Mouse (Mus musculus): ENCODE data around the gene Tnni1.
A peak's percentile ranks its signal among the peaks of the same experiment; 100 is the strongest.

The Tnni1 gene

DNA sequence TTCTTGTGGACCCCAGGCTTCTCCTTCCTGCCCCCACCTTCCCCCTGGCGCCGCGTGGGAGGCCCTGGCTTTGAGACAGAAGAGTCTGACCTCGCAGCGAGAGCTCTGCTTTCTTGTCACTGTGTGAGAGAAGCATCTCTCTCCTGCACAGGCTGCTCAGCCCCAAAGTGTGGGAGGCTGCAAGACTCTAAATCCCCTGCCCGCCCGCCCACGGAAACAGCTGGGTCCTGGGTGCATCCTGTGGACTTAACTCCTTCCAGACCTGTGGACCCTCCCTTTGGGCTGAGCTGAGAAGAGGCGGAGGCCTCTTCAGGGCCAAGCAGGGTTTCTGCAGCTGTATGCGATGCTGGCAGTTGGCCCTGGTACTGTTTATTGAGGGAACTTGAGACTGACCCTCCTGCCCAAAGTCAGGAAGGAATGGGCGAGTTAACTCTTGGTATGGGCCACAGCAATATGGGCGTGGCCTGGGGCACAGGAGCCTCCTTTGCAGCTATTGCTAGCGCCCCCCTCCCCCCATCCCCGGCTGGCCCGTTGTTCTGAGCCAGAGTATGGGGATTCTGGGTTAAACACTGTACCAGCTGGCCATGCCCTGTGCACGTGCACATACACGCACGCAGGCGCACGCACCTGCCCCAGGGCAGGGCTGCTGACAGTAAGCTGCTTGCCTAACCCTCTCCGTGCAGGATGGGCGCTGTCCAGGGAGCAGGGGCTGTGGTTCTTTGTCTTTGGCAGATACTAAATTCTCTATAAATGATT is at the start of gene Tnni1:
Gene Tnni1, plus strand, starts transcription at position 655 of the 756 bp plus-strand sequence.
- DNase-seq (ENCODE audit: low spot score in 2 of 2) = peak in 1 of 2 experiments; percentile 50

- no peak for DNase-seq (ENCODE audit: low spot score in 2 of 2)
These were observed 49.4 kb upstream of the Tnni1 start for GRCm38 (mm10) chr1:135729821-135730220.

GRCm38 (mm10) chr1:135730296-135730695 is 48.9 kb upstream of the Tnni1 start:
- DNase-seq (ENCODE audit: low spot score in 2 of 2) = no peak

DNA sequence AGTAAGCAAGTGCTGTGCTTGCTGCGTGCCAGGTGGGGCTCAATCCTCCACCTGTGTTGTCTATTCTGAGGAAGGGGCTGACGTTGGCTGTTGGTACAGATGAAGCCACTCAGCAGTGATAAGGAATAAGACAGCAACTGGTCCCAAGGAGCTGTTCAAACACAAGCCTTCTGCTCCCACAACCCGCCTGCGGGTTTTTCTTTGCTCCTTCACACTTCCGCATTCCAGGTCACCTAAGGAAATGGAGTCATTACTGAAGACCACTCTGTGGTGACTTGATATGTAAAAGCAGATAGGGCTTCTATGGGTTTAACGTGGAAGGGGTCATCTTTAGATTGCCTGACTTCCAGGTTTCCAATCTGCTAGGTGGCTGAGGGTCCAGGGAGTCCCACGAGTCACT is 47.8 kb upstream of the Tnni1 start:
- no peak for DNase-seq (ENCODE audit: low spot score in 2 of 2)

GRCm38 (mm10) chr1:135731897-135732684 is 47.1 kb upstream of the Tnni1 start:
- DNase-seq (ENCODE audit: low spot score in 2 of 2) = no peak

DNA sequence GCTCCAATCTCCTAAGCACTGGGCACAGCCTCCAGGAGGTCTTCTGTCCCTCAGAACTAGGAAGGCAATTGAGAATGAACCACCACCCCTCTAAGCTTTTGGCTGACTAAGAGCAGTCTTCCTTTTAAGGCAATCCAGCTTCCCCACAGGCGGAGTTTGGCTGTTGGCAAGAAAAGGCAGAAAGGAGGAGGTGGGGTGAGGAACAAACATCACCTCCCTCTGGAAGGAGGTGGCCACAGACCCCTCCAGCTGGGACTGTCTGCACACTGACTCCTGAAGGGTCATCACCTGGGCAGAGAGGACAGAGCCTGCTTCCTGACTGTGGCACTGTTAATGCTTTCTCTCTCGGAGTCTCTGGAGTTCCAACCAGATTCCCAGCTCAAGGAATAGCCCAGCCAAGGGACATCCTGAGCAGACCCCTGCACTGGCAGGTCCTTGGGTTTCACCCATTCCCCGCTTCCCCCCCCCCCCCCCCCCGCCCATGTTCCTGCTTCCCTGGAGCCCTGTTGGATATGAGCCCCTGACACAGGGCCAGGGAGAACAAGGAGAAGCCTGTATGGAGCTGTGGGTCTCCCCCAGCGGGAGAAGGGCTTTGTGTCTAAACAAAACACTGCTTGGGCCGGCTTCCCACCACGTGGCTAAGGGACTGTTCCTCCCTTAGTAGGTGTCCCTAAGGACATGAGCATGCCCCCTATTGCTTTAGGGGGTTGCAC is 44.9 kb upstream of the Tnni1 start:
- DNase-seq (ENCODE audit: low spot score in 2 of 2) = peak in 1 of 2 experiments; percentile 50

DNA sequence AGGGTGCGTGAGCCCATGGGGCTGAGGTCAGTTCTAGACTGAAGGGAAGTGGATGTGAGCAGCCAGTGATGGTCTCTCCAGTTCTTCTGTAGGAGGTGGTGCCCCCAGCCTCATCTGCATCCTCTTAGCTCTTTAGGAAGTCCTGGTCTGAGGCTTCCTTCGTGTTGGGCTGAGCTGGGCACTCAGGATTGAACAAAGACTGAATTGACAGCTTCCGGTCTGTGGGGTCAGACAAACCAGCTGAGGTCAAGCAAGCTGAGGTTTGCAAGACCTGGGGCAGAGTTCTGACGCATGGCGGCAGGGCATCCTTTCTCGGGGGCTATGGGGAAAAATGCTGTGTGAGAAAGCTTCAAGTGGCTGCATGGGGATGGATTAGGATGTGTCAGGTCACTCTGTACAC is 43.8 kb upstream of the Tnni1 start:
- DNase-seq (ENCODE audit: low spot score in 2 of 2) = no peak

DNA sequence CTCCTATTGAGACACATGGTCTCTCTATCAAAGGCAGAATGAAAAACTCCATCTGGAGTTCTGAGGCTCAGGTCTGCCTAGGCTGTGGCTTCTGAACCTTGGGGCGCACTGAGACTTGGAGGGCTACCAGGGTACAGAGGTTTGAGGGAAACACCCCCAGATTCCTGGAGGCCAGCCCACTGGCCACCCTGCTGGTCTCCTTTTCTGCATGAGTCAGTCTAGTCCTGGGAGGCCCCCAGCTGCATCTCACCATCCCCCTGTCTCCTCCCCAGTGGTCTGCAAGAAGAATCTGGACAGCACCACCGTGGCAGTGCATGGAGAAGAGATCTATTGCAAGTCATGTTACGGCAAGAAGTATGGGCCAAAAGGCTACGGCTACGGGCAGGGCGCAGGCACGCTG is 34.2 kb upstream of the Tnni1 start:
- no peak for DNase-seq (ENCODE audit: low spot score in 2 of 2)

DNA sequence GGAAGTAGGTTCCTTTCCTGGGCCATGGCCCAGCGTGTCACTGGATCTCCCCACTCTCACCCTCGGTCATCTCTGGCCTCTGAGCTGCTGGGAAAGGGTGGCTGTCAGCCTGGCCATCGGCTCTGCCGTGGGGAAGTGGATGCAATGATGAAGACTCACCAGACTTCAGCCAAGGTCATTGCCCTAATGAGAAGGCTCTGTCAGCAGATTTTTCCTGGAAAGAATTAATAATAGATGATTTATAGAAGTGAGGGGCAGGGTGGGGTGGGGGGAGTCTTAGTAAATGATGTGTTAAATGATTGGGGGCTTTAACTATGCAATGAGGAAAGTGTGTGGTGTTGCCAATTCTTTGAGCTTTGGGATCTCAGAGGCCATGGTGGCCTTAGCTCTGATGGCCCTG is 33.0 kb upstream of the Tnni1 start:
- no peak for DNase-seq (ENCODE audit: low spot score in 2 of 2)

DNA sequence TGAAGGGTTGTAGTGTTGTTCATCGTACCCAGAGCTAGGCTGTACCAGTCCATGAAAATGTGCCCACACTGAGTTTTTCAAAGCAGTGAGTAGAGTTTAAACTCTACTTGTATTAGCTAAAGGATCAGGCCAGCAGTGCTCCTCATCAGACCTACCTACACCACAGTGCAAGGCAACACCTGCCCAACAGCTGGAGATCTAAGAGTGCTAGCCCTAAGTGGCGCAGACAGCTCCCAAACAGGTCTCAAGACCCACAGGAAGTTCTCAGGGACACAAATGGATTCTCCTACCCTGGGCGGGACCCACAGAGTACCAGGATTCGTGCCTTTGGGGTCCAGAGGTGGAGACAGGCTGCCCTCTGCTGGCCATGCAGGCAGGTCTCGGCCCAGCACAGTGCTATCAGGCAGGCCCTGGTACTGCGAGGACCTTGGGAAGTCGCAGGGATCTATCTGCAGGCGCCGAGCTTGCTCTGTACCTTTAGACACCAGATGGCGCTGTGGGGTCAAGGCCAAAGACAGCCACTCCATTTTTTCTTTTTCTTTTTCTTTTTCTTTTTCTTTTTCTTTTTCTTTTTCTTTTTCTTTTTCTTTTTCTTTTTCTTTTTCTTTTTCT is 26.4 kb upstream of the Tnni1 start:
- DNase-seq (ENCODE audit: low spot score in 2 of 2) = peak; percentile 90 to 93

DNA sequence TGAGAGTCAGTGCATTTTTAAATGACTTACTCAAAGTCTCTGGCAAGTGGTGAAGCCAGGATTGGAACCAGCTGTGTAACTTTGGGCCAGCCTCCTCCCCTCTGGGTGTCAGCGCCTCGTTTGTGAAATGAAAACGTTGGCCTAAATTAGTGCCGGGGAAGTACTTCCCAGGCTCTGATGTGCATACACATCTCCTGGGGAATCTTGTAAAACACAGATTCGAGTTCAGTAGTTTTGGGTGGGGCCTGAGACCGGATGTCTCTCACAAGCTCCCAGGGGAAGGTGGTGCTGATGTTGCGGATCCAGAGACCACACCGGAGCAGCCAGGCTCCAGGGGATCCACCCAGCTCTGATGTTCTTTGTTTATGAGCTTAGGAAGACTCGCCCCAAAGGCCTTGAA is 23.9 kb upstream of the Tnni1 start:
- peak; percentile 47 to 75 for DNase-seq (ENCODE audit: low spot score in 2 of 2)

GRCm38 (mm10) chr1:135755913-135756312 is 23.3 kb upstream of the Tnni1 start:
- DNase-seq (ENCODE audit: low spot score in 2 of 2) = no peak

DNA sequence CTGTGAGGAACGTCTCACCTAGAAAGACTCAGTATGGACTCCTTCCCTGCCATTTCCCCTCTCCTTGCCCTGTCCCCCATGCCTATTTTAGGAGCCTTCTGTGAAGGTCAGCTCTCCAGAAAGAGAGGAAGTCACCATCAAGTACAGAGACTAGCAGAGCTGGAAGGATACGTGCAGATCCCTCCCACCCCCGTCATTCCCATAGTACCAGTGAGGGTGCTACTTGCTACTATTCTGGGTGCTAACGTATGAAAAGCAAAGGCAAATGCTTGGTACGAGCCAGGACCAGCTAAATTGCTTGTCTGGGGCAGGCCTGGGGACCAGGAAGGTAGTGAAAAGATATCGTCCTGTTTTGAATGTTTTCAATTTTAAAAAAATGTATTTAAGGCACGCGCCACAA is 21.9 kb upstream of the Tnni1 start:
- DNase-seq (ENCODE audit: low spot score in 2 of 2) = no peak

- DNase-seq (ENCODE audit: low spot score in 2 of 2) = peak; percentile 37 to 58
These were observed 19.5 kb upstream of the Tnni1 start for GRCm38 (mm10) chr1:135759685-135760084.

DNA sequence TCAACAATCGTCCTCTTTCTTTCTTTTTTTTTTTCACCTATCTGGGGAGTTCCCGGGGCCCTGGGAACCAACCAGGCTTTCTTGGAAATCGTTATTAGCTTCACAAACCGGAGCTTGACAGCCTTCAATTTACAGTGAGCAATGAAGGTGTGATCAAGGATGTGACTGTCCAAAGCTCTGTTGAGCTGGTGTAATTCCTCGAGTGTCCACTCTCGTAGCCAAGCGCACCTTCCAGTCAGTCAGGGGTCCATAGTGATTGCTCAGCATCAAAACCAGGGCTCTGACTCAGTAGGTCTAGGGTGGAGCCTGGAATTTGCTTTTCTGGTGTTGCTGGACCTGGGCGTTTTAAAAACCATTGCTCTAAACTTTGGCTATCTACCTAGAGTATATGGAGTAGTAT is 19.0 kb upstream of the Tnni1 start:
- DNase-seq (ENCODE audit: low spot score in 2 of 2) = no peak

- no peak for DNase-seq (ENCODE audit: low spot score in 2 of 2)
These were observed 17.5 kb upstream of the Tnni1 start for GRCm38 (mm10) chr1:135761728-135762127.

DNA sequence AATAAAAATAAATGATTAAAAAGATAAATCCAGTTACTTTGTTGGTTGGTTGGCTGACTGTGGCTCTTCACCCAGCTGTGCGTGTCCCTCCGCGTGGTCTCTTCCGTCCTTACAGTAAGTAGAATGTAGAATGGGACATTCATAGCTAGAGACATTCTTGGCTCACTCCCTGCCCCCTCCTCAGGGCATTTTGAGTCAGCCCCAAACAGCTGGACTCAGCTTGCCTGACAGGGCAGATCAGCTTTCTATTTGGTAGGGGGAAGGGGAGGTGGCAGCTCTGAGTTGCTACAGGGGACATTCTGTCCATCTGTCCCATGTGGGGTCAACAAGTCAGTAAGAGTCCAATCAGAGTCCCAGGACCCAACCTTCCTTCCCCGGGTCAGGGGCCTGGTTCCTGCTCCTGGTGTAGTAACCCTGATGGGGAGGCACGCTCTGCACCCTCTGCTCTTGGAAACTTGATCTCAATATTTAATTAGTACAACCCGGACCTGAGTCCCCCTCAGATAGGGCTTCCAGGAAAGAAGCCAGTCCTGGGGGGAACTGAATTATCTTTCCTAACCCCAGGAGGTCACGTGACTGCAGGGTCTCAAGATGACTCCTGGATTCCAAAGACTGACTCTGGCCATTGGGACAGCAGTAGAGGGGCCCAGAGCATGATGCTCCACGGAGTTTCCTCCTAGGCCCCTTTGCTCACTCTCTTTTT is 15.6 kb upstream of the Tnni1 start:
- no peak for DNase-seq (ENCODE audit: low spot score in 2 of 2)

DNA sequence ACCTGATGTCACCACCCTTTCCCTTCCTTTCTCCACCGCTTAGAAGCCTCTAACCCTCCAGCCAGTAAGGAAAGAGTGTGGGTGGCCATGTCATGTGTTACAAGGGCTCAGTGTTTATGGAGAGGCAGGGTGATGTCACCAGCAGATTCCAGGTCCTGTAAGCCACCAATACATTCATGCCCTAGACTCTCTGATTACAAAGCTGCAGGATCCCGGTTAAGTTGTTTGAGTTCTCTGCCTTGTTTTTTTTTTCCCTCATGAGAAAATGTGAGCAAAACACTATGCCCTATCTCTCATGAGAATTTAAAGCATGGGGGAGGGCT is 15.1 kb upstream of the Tnni1 start:
- DNase-seq (ENCODE audit: low spot score in 2 of 2) = no peak

DNA sequence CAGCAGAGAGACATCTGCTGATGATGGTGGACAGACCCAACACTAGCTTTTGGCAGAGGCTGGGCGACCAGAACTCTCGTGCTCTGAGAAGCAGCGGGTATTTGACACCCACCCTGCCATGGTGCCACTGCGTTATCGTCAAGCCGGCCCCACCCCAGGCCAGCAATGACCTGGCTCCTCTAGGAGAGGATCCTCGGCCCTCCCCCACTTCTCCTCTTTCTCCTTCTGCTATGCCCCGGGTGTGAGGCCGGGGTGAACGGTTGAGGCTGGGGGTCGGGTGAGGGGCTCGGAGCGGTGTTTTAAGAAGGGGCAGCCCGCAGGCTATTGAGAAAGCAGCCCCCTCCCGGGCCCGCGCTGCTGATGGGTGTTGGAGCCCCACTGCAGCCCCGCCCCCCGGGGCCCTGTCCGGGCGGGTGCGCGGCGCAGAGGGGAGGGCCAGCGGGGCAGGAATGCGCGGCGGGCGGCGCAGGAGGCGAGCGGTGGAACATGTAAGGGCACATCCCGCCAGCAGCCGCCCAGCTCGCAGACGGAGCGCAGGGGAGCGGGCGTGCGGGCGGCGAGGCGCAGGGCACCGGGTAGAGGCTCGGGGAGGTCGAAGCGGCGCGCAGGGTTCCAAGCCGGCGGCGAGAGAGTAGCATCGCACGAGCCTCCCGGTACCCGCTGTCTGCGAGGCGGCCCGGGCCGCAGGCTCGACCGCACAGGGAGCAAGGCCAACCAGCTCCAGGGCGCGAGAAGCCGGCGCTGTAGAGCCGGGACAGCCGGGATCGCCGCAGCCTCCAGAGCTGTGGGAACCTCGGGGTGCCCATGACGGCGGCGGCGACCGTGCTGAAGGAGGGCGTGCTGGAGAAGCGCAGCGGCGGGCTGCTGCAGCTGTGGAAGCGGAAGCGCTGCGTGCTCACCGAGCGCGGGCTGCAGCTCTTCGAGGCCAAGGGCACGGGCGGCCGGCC is 13.3 kb upstream of the Tnni1 start, which contains the start of gene Phlda3:
Gene Phlda3, plus strand, starts transcription at position 475 of the 947 bp plus-strand sequence.
- peak; percentile 87 to 88 for DNase-seq (ENCODE audit: low spot score in 2 of 2)

DNA sequence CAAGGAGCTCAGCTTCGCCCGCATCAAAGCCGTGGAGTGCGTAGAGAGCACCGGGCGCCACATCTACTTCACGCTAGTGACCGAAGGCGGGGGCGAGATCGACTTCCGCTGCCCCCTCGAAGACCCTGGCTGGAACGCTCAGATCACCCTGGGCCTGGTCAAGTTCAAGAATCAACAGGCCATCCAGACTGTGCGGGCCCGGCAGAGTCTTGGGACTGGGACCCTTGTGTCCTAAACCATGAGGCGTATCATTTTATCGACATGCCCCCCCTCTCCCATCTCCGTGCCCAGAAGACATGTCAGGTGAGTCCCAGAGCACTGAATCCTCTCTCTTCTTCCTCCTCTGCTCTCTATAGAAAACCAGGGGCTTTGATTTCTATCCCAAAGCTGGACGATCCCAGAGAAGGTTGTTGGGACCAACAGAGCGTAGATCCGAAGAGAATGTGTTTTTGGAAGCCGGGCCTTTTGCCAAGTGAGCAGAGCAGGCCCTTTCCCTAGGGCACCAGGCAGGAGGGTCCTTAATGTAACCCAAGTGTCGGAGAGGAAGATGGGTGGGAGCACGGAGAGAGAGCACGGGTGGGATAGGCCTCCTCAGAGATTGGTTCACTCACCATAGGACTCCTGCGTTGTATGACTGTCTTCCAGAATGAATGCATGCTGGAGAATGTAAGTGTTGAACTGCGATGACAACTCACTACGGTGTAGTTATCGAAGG is 12.5 kb upstream of the Tnni1 start:
- DNase-seq (ENCODE audit: low spot score in 2 of 2) = no peak

Measured in urinary bladder, postnatal 36 days (tissue).